Mouse (Mus musculus): ENCODE data around the gene Caskin2.
"Not testable (repeated sequence)": the region's sequence is repeated elsewhere in the genome, so short reads cannot be mapped to it uniquely, and the experiment has no call there.

Caskin2 gene

GRCm38 (mm10) chr11:115813507-115814296 is at the start of gene Caskin2:
Gene Caskin2, minus strand, starts transcription at chr11:115813639.
- peak; percentile 98 for DNase-seq (ENCODE audit: low spot score)

- DNase-seq (ENCODE audit: low spot score) = peak; percentile 66
Observed at GRCm38 (mm10) chr11:115859143-115859945, 45.9 kb upstream of the Caskin2 start.

GRCm38 (mm10) chr11:115858354-115858753 is 44.9 kb upstream of the Caskin2 start, which contains the start of gene Myo15b:
Gene Myo15b, plus strand, starts transcription at chr11:115858406.
- no peak for DNase-seq (ENCODE audit: low spot score)

GRCm38 (mm10) chr11:115857936-115858335 is 44.5 kb upstream of the Caskin2 start:
- no peak for DNase-seq (ENCODE audit: low spot score)

- not testable (repeated sequence) for DNase-seq (ENCODE audit: low spot score)
Observed at GRCm38 (mm10) chr11:115857146-115857545, 43.7 kb upstream of the Caskin2 start.

GRCm38 (mm10) chr11:115854674-115855073 is 41.2 kb upstream of the Caskin2 start:
- DNase-seq (ENCODE audit: low spot score) = no peak

- DNase-seq (ENCODE audit: low spot score) = no peak
Observed at GRCm38 (mm10) chr11:115845819-115846218, 32.4 kb upstream of the Caskin2 start.

GRCm38 (mm10) chr11:115844240-115844639 is 30.8 kb upstream of the Caskin2 start:
- DNase-seq (ENCODE audit: low spot score) = no peak

- no peak for DNase-seq (ENCODE audit: low spot score)
Observed at GRCm38 (mm10) chr11:115843891-115844239, 30.4 kb upstream of the Caskin2 start.

GRCm38 (mm10) chr11:115843141-115843890 is 29.9 kb upstream of the Caskin2 start:
- DNase-seq (ENCODE audit: low spot score) = no peak

- peak; percentile 84 for DNase-seq (ENCODE audit: low spot score)
Observed at GRCm38 (mm10) chr11:115841961-115842550, 28.6 kb upstream of the Caskin2 start.

- DNase-seq (ENCODE audit: low spot score) = no peak
Observed at GRCm38 (mm10) chr11:115841044-115841443, 27.6 kb upstream of the Caskin2 start.

GRCm38 (mm10) chr11:115839732-115840131 is 26.3 kb upstream of the Caskin2 start:
- no peak for DNase-seq (ENCODE audit: low spot score)

- no peak for DNase-seq (ENCODE audit: low spot score)
Observed at GRCm38 (mm10) chr11:115838895-115839311, 25.5 kb upstream of the Caskin2 start.

GRCm38 (mm10) chr11:115837606-115838345 is 24.3 kb upstream of the Caskin2 start:
- DNase-seq (ENCODE audit: low spot score) = no peak

- no peak for DNase-seq (ENCODE audit: low spot score)
Observed at GRCm38 (mm10) chr11:115836656-115837395, 23.4 kb upstream of the Caskin2 start.

GRCm38 (mm10) chr11:115834033-115834432 is 20.6 kb upstream of the Caskin2 start:
- no peak for DNase-seq (ENCODE audit: low spot score)

GRCm38 (mm10) chr11:115833021-115833513 is 19.6 kb upstream of the Caskin2 start:
- no peak for DNase-seq (ENCODE audit: low spot score)

GRCm38 (mm10) chr11:115832523-115832922 is 19.1 kb upstream of the Caskin2 start:
- DNase-seq (ENCODE audit: low spot score) = no peak

- DNase-seq (ENCODE audit: low spot score) = no peak
Observed at GRCm38 (mm10) chr11:115832064-115832463, 18.6 kb upstream of the Caskin2 start.

Measured in c-Kit-positive CD71-positive TER-119-positive erythroid progenitor cells, embryonic 14.5 days (primary cell).